22 mouse cellular contexts compared by ENCODE assay signal in the genomic region with DNA sequence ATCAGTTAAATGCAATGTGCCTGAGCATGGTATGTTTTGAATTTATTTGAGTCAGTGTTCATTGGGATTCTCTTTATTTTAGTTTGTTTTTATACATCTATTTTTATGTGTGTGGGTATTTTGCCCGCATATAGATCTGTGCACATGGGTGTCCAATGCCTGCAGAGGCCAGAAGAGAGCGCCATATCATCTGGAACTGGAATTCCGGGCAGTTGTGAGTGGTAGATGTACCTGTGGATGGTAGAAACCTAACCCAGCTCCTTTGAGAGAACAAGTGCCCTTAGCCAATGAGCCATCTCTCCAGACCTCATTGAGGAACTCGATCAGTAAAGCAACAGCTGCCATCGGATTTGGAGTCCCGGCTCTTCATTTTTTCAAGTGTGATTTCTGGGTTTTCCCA.
"Had no signal": no experiment of that assay in that cellular context is flagged by ENCODE, and none has a peak within 500 bp of the region (broad histone marks: within the 10 kb centered on the region; RNA-seq: fewer than 3 reads in every experiment).

No protein-coding gene starts in this region.

- H3K27ac ChIP-seq: heart, embryonic 10.5 days; hindbrain, embryonic 13.5 days; hindbrain, embryonic 15.5 days; hindbrain, postnatal 0 days; kidney, embryonic 15.5 days; limb, embryonic 10.5 days; limb, embryonic 12.5 days; liver, embryonic 13.5 days had no signal

- H3K9me3 ChIP-seq: heart, embryonic 10.5 days; heart, embryonic 12.5 days; hindbrain, embryonic 13.5 days; hindbrain, embryonic 15.5 days; kidney, embryonic 15.5 days; limb, embryonic 10.5 days; limb, embryonic 12.5 days; liver, embryonic 13.5 days had no signal

- ATAC-seq: hindbrain, postnatal 0 days had no signal

- H3K4me3 ChIP-seq: heart, embryonic 10.5 days; heart, embryonic 12.5 days; hindbrain, embryonic 13.5 days; hindbrain, embryonic 15.5 days; kidney, embryonic 15.5 days; limb, embryonic 10.5 days; limb, embryonic 12.5 days; liver, embryonic 13.5 days had no signal

- H3K9ac ChIP-seq: heart, embryonic 12.5 days; hindbrain, embryonic 13.5 days; hindbrain, embryonic 15.5 days; kidney, embryonic 15.5 days; limb, embryonic 12.5 days; liver, embryonic 13.5 days had no signal

- H3K36me3 ChIP-seq: heart, embryonic 10.5 days; heart, embryonic 12.5 days; hindbrain, embryonic 13.5 days; hindbrain, embryonic 15.5 days; kidney, embryonic 15.5 days; limb, embryonic 10.5 days; limb, embryonic 12.5 days; liver, embryonic 13.5 days had no signal

- H3K27me3 ChIP-seq: heart, embryonic 12.5 days; hindbrain, embryonic 13.5 days; hindbrain, embryonic 15.5 days; kidney, embryonic 15.5 days; limb, embryonic 12.5 days; liver, embryonic 13.5 days had no signal

- DNase-seq: gastrocnemius, postnatal 25 days; heart, adult 18-20 months; heart, postnatal 10 days; heart, postnatal 36 days; kidney, adult 11 months; kidney, adult 2 months; kidney, adult 9 months; kidney, postnatal 10 days; kidney, postnatal 36 days; layer of hippocampus, adult 9-11 months; layer of hippocampus, postnatal 36 days; liver; liver, embryonic 13.5 days had no signal

- H3K4me1 ChIP-seq: heart, embryonic 10.5 days; heart, embryonic 12.5 days; hindbrain, embryonic 13.5 days; hindbrain, embryonic 15.5 days; kidney, embryonic 15.5 days; limb, embryonic 10.5 days; limb, embryonic 12.5 days; liver, embryonic 13.5 days had no signal

- H3K4me2 ChIP-seq: heart, embryonic 12.5 days; hindbrain, embryonic 13.5 days; hindbrain, embryonic 15.5 days; kidney, embryonic 15.5 days; limb, embryonic 12.5 days; liver, embryonic 11.5 days; liver, embryonic 13.5 days had no signal
